ENCODE assay signal across 14 mouse cellular contexts in the genomic region with DNA sequence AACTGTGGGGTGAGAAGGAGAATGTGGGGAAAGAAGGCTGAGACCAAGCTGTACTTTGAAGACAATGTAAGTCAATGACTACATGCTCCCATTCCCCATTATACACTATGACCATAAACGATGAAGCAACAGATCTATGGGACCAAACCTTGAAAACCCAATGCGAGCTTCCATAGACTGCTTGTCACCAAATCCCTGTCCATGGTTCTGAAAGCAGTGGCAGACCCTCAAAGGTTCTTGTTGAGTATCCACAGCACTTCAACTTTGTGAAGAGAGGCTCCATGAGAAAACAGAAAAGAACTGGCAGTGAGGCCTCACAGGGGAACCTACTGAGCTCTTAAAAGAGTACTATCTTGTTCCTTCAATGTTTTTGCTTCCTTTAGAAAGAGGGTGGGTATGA.
DNase-seq lines count a peak whose midpoint lies in the region; ATAC-seq lines count a peak whose summit lies in the region.
"Had no signal": no experiment of that assay in that cellular context is flagged by ENCODE, and none has a peak within 500 bp of the region (broad histone marks: within the 10 kb centered on the region; RNA-seq: fewer than 3 reads in every experiment).

No protein-coding gene starts in this region.

- no peaks in the 10 kb centered on the region for H3K36me3 ChIP-seq in neural tube, embryonic 15.5 days
- H3K36me3 ChIP-seq in embryonic facial prominence, embryonic 14.5 days (ENCODE audit: control insufficient read depth, insufficient read depth, low read length): no peaks in the 10 kb centered on the region
- H3K36me3 ChIP-seq: limb, embryonic 12.5 days had no signal

- no peaks in the 10 kb centered on the region for H3K4me1 ChIP-seq in neural tube, embryonic 15.5 days
- H3K4me1 ChIP-seq in embryonic facial prominence, embryonic 14.5 days (ENCODE audit: control insufficient read depth, insufficient read depth, low read length): no peaks in the 10 kb centered on the region
- H3K4me1 ChIP-seq: limb, embryonic 12.5 days had no signal

- no peak overlapping the region for H3K4me2 ChIP-seq in neural tube, embryonic 15.5 days
- H3K4me2 ChIP-seq in embryonic facial prominence, embryonic 14.5 days (ENCODE audit: low read depth, low read length): no peak overlapping the region
- H3K4me2 ChIP-seq: limb, embryonic 12.5 days had no signal

- no peaks in the 10 kb centered on the region for H3K27me3 ChIP-seq in neural tube, embryonic 15.5 days (replicated peaks)
- H3K27me3 ChIP-seq in embryonic facial prominence, embryonic 14.5 days (replicated peaks; ENCODE audit: control insufficient read depth, insufficient read depth, low read length): no peaks in the 10 kb centered on the region
- H3K27me3 ChIP-seq: limb, embryonic 12.5 days had no signal

- no peaks in the 10 kb centered on the region for H3K9me3 ChIP-seq in neural tube, embryonic 15.5 days (replicated peaks)
- no peaks in the 10 kb centered on the region for H3K9me3 ChIP-seq in embryonic facial prominence, embryonic 14.5 days (ENCODE audit: control insufficient read depth, low read length)
- H3K9me3 ChIP-seq: limb, embryonic 12.5 days had no signal

- no peak overlapping the region for H3K4me3 ChIP-seq in neural tube, embryonic 15.5 days (replicated peaks)
- H3K4me3 ChIP-seq in embryonic facial prominence, embryonic 14.5 days (ENCODE audit: low read depth, low read length): no peak overlapping the region
- H3K4me3 ChIP-seq: erythroblast, embryonic 14.5 days; limb, embryonic 12.5 days had no signal

- no peak for ATAC-seq in neural tube, embryonic 15.5 days (ENCODE audit: low FRiP score)
- no peak for ATAC-seq in embryonic facial prominence, embryonic 14.5 days (ENCODE audit: low read depth)
- ATAC-seq: CD4-positive, CD25-positive, alpha-beta regulatory T cell, adult 4 months; midbrain, embryonic 16.5 days had no signal

- intact Hi-C loops in heart, postnatal 10 days (cut with DNase I): no loop called here

- H3K27ac ChIP-seq in neural tube, embryonic 15.5 days (replicated peaks): no peak overlapping the region
- H3K27ac ChIP-seq in embryonic facial prominence, embryonic 14.5 days (replicated peaks; ENCODE audit: low read depth, low read length): no peak overlapping the region
- H3K27ac ChIP-seq: limb, embryonic 12.5 days had no signal

- WGBS in neural tube, embryonic 15.5 days: 77% methylated on average over 2 of the region's 2 CpGs
- 59% methylated on average over 2 of the region's 2 CpGs for WGBS in embryonic facial prominence, embryonic 14.5 days

- no peak overlapping the region for H3K9ac ChIP-seq in neural tube, embryonic 15.5 days (replicated peaks)
- H3K9ac ChIP-seq in embryonic facial prominence, embryonic 14.5 days (ENCODE audit: low read depth, low read length): no peak overlapping the region
- H3K9ac ChIP-seq: limb, embryonic 12.5 days had no signal

- DNase-seq in heart, postnatal 10 days: peak; percentile 5 to 23
- no peak for DNase-seq in heart, adult 18-20 months
- peak; percentile 18 for DNase-seq in neural tube, embryonic 10.5 days (ENCODE audit: extremely low spot score, low spot score)
- peak; percentile 83 for DNase-seq in embryonic facial prominence, embryonic 14.5 days (ENCODE audit: low spot score)
- no peak for DNase-seq in thymus, postnatal 10 days (ENCODE audit: low spot score in 2 of 2)
- no peak for DNase-seq in testis, postnatal 10 days (ENCODE audit: low spot score)
- DNase-seq in urinary bladder, postnatal 25 days (ENCODE audit: low spot score): no peak
- DNase-seq: right cerebral cortex, postnatal 25 days; thymus, adult 2 months had no signal

Comparison
In these comparisons a context has a peak if more than half of its experiments do, and no peak if none do; other contexts are left out.
1. DNase-seq: peak in heart, postnatal 10 days (2 of 2), neural tube, embryonic 10.5 days (single experiment) and embryonic facial prominence, embryonic 14.5 days (single experiment); none in heart, adult 18-20 months (0 of 2), thymus, postnatal 10 days (0 of 2), testis, postnatal 10 days (single experiment) and urinary bladder, postnatal 25 days (single experiment).